Mouse (Mus musculus): ENCODE measurements at regions not wholly inside any gene's neighbourhood (a gene's known extent, or its start where the extent isn't known, plus 50 kb on each side); places are given as distances from the start of the nearest gene placed in this dataset.

DNA sequence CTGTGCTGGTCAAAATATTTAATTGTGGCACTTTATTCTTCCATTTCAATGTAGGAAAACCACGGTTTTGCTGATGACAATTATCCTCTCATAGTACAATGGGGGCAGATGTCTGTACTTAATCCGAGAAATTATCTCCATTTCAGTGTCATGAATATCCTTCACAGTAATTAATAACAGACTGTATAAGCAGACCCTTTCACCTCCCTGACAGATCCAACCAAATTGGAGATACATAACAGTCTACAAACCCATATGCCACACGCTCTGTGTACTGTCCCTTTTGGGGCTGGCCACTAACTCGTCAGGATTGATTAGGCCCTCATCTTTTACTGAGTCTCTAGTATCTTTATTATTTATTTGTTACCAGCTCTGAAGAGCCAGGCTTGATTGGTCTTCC, 212.6 kb upstream of the Igfbp7 start:
- DNase-seq (ENCODE audit: low read depth, low spot score), result no peak

GRCm38 (mm10) chr5:77610496-77610895, 202.7 kb upstream of the Igfbp7 start:
- DNase-seq (ENCODE audit: low read depth, low spot score), result no peak

DNA sequence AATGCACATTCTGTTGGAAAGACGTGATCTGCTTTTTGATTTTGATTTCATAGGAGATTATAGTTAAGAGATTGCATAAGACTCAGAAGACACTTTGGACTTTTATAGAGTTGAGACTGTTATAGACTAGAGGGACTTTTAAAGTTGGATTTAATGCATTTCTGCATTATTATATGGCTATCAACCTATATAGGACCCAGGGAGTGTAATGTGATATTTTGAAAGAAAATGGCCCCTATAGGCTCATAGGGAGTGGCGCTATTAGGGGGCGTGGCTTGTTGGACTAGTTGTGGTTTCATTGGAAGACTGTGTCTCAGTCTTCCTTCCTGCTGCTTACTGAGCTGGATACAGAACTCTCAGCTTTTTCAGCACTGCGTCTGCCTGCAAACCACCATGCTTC, 186.9 kb upstream of the Igfbp7 start:
- no peak for DNase-seq (ENCODE audit: low read depth, low spot score)

- DNase-seq (ENCODE audit: low read depth, low spot score), result no peak
These were observed 181.4 kb upstream of the Igfbp7 start for GRCm38 (mm10) chr5:77589252-77589651.

DNA sequence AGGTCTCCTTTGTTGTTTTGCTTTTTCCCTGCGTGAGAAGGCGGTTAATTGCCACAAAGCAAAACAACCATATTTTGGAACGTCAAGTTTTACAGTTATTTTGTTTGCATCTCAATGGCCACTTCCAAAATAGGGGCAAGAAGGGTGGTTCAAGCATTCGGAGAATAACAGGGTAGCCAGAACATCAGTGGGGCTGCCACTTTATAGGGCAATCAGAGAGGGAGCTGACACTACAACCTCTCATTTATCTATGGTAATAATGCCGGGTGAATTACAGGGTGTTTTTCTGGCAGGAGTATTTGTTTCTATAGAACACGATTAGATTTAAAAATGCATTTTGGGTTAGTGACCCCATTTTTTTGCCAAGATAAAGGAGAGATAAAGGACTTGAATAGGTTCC, 173.9 kb upstream of the Igfbp7 start:
- no peak for DNase-seq (ENCODE audit: low read depth, low spot score)

GRCm38 (mm10) chr5:77581106-77581638, 173.3 kb upstream of the Igfbp7 start:
- no peak for DNase-seq (ENCODE audit: low read depth, low spot score)

DNA sequence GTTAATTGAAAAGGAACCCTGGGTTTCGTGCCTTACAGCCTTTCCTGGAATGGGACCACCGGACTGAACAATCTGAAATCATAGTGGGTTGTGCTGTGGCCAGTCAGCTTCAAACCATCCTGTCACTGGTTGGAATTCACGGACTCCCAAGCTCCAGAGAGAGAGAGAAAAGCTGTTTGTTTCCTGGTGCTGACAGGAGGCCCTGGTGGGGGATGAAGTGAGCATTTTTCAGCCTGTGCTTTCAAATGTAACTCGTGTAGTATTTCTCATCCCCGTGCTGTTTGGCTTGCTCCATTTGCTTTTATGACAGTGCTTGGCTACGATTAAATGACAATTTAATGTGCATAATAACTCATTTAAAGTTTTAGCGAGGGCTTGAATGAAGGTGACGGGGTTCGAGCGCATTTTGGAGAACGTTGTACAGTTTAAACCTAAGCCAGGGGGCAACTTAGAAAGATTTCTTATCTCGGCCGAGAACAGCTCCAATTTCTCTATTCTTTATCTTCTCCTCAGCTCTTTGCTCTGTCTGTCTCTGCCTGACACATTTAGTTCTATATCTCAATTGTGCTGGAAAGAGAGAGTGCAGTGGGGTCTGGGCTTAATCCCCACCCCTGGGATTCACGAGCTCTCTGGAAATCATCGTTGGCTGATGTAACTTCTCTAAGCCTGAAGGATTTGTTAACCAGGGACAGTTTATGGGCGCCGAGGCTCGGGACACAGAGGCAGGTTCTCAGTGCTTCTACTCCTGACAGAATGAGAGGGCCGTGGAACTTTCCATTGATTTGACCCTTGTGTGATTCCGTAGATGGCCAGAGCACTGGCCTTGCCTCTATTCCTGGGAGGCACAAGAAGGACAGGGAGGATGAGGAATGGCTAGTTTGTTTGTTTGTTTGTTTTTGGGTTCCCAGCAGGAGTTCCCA, 172.2 kb upstream of the Igfbp7 start:
- DNase-seq (ENCODE audit: low read depth, low spot score), result no peak

GRCm38 (mm10) chr5:77576881-77577280, 169.0 kb upstream of the Igfbp7 start:
- DNase-seq (ENCODE audit: low read depth, low spot score), result no peak

- DNase-seq (ENCODE audit: low read depth, low spot score), result no peak
These were observed 167.9 kb upstream of the Igfbp7 start for GRCm38 (mm10) chr5:77575780-77576179.

DNA sequence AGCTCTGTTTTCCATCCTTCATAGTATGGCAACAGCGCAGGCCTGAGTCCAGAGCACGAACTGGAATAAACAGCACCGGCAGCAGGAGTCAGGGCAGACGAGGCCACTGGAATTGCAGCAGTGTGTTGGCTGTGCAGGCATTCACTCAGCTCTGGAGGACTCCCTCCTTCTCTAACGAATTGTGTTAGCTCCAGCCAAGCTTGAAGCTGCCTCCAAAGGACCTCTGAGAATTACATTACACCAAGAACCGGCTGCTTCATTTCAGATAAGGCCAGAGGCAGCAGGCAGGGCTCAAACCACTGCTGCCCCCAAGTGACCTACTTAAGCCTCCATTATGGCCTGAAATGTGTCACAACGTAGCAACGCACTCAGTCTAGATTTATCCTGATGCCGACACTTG, 162.5 kb upstream of the Igfbp7 start:
- no peak for DNase-seq (ENCODE audit: low read depth, low spot score)

- DNase-seq (ENCODE audit: low read depth, low spot score), result no peak
These were observed 160.3 kb upstream of the Igfbp7 start for GRCm38 (mm10) chr5:77568121-77568520.

DNA sequence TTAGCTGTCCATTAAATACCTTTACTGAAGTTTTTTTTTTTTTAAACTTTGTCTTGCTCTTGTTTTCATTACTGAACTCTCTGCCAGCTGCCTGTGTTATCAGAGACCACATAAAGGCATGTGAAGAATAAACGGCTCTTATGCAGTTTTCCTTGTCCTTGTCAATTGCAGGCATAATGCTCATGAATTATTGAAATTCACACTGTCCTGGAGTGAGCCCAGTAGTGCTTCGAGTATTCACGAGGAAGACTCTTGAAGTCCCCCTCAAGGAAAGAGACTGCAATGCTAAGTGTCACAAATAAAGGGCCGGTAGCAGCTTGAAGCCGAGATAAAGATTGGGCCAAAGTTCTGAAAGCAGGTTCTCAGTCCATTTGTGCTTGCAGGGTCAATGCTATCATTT, 144.7 kb upstream of the Igfbp7 start:
- no peak for DNase-seq (ENCODE audit: low read depth, low spot score)

- no peak for DNase-seq (ENCODE audit: low read depth, low spot score)
These were observed 144.2 kb upstream of the Igfbp7 start for GRCm38 (mm10) chr5:77552081-77552480.

DNA sequence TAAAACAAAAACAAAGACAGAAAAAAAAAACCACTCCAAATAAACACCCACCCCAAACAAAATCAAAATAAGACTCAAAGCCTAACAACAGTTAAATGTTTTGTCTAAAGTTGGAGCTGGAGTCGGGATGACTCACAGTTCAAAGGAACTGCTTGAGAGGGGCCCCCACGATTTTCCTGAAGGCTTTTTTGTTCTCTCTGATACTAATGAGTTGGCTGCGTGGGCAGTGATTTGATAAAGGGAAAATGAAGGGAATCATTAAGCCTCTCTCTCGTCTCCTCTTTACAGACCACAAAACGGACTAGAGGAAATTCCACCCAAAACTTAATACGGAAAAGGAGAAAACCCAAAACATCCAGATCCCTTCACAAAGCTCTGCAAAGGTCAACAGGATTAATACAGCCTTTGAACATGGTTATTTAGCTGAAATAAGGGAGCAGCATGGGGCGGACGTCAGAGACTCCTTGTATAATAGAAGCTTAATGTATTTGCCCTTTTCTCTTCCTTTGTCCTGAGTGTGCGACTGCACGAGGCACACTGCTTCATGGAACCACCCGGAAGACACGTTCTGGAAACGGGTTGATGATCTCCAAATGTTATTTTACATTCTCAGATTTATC, 138.3 kb upstream of the Igfbp7 start:
- DNase-seq (ENCODE audit: low read depth, low spot score), result no peak

DNA sequence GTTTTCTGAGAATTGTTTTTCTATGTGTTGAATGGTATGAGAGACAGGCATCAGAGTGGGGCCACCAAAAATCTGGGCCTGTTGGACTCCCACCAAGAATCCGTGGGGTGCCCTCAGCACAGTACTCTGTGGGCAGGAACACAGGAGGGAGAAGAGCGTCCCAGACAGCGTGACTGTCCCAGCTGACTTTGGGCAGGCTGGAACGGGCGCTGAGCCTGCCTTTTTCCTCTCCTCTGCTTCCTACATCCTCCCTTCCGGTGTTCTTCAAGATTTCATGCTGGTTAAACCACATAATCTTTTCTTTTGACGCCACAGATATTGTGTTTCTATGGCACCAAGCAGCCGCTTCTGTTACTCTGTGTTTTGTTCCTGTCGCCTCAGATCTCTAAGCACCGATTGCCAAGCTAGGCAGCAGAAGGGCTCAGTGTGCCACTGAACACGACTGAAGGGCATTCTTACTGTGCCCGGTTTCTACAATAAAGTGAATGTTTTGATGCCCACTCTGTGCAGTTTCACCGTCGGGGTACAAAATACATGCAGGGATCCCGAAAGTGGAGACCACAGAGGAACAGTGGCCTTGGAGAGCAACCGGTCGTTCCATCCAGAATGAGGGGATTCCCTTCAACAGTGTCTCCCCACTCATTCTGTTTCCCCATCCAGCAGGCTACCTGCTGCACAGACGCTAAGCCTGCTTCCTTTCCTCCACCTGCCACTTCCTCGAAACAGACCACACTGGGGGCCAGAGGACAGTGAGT, 124.6 kb upstream of the Igfbp7 start:
- DNase-seq (ENCODE audit: low read depth, low spot score), result no peak

- DNase-seq (ENCODE audit: low read depth, low spot score), result no peak
These were observed 122.5 kb upstream of the Igfbp7 start for GRCm38 (mm10) chr5:77530376-77530775.

GRCm38 (mm10) chr5:77517252-77517651, 109.4 kb upstream of the Igfbp7 start:
- DNase-seq (ENCODE audit: low read depth, low spot score), result no peak

DNA sequence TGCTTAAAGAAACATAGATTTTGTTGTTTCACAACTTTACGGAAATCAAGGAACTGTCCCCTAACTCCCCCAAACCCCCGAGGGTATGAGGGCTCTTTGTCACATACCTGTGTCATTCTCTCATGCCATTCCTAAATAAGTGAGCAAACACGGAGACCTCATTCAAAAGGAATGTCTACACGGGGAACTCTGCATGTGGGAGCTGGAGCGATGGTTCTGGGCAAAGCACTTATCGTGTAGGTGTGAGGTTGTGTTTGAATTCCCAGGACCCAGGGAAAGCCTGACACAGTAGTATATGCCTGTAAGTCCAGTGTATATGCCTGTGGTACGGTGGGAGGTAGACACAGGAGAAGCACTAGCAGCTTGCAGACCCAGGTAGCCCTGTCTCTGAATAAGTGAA, 107.6 kb upstream of the Igfbp7 start:
- DNase-seq (ENCODE audit: low read depth, low spot score), result no peak

DNA sequence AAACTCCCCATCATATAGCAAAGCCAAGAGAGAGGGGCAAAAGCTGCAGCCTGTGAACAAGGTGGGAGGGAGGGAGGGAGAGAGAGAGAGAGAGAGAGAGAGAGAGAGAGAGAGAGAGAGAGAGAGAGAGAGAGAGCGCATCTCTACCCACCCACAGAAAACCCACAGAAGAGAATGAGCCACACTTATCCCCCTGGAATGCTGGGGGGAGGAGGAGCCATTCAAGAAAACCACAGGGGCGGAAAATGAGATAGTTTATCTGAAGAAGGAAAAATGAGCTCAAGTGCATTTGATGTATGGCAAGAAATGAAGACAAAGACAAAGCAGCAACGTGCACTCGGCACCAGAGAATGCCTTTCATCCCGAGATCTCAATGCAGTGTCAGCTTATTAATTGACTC, 94.8 kb upstream of the Igfbp7 start:
- DNase-seq (ENCODE audit: low read depth, low spot score), result no peak

DNA sequence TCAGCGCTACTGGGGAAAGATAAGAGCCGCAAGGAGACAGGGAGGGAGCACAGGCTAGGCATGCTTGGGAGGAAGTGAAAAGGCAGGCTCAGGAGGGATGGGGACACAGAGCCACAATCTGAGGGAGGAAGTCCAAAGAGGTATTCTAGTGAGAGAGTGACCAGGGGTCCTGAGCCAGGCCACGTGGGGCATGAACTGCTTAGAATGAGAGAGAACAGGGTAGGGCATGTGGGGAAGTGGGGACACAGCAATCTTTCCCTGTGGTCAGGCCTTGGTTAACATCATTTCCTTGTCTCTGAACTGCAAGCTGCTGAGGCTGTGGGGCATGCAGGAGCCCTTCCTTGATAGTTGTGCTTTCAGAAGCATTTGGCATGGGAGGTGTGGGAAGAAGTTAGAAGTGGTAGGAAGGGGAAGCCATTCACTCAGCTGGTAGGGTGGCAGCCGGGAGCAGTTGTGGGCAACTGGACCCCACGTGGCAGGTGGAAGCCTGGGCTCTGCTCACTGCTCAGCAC, 92.2 kb upstream of the Igfbp7 start:
- DNase-seq (ENCODE audit: low read depth, low spot score), result no peak

DNA sequence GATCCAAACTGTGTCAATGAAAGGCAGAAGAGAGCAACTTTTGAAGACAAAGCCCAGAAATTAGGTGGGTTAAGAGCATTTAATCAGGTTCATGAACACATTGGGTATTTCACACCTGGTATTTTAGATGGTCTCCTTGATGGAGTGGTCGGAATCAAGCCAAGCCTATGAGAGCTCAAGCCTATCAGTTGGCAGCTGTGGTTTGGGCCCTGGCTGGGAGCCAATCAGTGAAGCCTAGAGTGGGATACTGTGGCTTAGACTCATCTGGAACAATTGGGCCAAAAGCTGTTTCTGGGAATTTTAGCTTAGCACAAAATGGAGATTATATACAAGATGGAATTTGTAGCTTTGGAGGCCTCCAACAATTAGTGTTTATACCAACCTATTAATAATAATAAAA, 86.8 kb upstream of the Igfbp7 start:
- DNase-seq (ENCODE audit: low read depth, low spot score), result no peak

DNA sequence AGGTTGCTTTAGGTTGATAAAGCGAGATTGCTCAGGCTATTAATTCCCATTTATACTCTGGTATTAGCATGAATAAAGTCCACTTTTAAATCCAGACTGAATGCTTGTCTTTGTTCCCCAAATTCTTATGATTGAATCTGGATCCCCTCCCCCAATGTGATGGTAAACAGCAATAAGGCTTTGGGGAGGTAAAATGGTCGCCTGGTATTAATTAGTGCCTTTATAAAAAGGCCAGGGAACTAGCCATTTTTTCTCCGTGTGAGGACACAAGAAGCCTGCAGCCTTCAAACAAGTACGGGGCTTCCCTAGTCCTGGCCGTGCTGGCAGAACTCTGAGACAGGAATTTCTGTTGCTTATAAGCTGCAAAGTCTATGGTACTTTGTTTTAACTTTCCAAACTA, 81.1 kb upstream of the Igfbp7 start:
- DNase-seq (ENCODE audit: low read depth, low spot score), result no peak

Data from ZHBTc4 (cell line).